Mouse (Mus musculus): ENCODE measurements around the gene Ambp. TPM values are rescaled to one million over a fixed set of nuclear protein-coding genes. Genes with fewer than 3 reads are reported as not detected.

The Ambp gene
- polyA plus RNA-seq, 1 experiment from 2014 or later = not detected

- no peak for DNase-seq (ENCODE audit: extremely low spot score, low spot score)
- Histone ChIP-seq H3K27me3 (ENCODE audit: poor library complexity, severe bottlenecking) (no peaks in the 10 kb centered on the region), H3K27ac (no peak overlapping the region), H3K9me3 (peaks cover 4% of the 10 kb centered on the region; the same call in 1 of the 2 replicates), H3K4me1 (no peaks in the 10 kb centered on the region), H3K36me3 (replicated peaks) (peaks cover 75% of the 10 kb centered on the region), H3K4me3 (no peak overlapping the region)
- WGBS = 94% methylated on average over 1 of the region's 1 CpGs
Measured at GRCm38 (mm10) chr4:63097603-63098002, 57.0 kb downstream of the Ambp start.

Other genes starting within 250 kb of the Ambp start
- 21.4 and 23.3 TPM in 2 replicates for gene Zfp618, start 189.2 kb downstream of the Ambp start, polyA plus RNA-seq (2016; fragmentation: Nextera tagmentation; extraction: Ambion mirVana)
- gene Kif12, start 17.3 kb upstream of the Ambp start, polyA plus RNA-seq (2016; fragmentation: Nextera tagmentation; extraction: Ambion mirVana) = not detected in 2 replicates
- 2.8 and 3.1 TPM in 2 replicates for gene Col27a1, start 59.2 kb upstream of the Ambp start, polyA plus RNA-seq (2016; fragmentation: Nextera tagmentation; extraction: Ambion mirVana)
- gene Orm1, start 189.8 kb upstream of the Ambp start, polyA plus RNA-seq (2016; fragmentation: Nextera tagmentation; extraction: Ambion mirVana) = not detected in 2 replicates
- not detected in 2 replicates for gene Orm3, start 201.4 kb upstream of the Ambp start, polyA plus RNA-seq (2016; fragmentation: Nextera tagmentation; extraction: Ambion mirVana)
- not detected in 2 replicates for gene Orm2, start 207.7 kb upstream of the Ambp start, polyA plus RNA-seq (2016; fragmentation: Nextera tagmentation; extraction: Ambion mirVana)
- gene Akna, start 248.6 kb upstream of the Ambp start, polyA plus RNA-seq (2016; fragmentation: Nextera tagmentation; extraction: Ambion mirVana) = 10.2 and 13.1 TPM in 2 replicates

Data from forebrain, embryonic 10.5 days (tissue).